Mouse (Mus musculus): ENCODE data around the gene Cox6b1.
A peak's percentile ranks its signal among the peaks of the same experiment; 100 is the strongest.

Gene Cox6b1

GRCm38 (mm10) chr7:30625530-30626384 is at the start of gene Cox6b1:
Gene Cox6b1 (minus strand): TSS chr7:30626151.
- DNase-seq: peak; percentile 89 to 90

GRCm38 (mm10) chr7:30671480-30671879 is 45.5 kb upstream of the Cox6b1 start, which contains the start of gene Pmis2:
Gene Pmis2 (minus strand): TSS chr7:30671605.
- DNase-seq: no peak

- DNase-seq: peak in 1 of 2 experiments; percentile 8
Measured at GRCm38 (mm10) chr7:30669229-30669628, 43.3 kb upstream of the Cox6b1 start.

GRCm38 (mm10) chr7:30665321-30665720 is 39.4 kb upstream of the Cox6b1 start:
- DNase-seq: peak in 1 of 2 experiments; percentile 3

- peak; percentile 82 to 90 for DNase-seq
Measured at GRCm38 (mm10) chr7:30664529-30665200, 38.7 kb upstream of the Cox6b1 start, which contains the start of gene Haus5. Gene Haus5 (minus strand): TSS chr7:30664994.

- DNase-seq: peak; percentile 99
Measured at GRCm38 (mm10) chr7:30649591-30650540, 23.9 kb upstream of the Cox6b1 start, which contains the start of gene Rbm42. Gene Rbm42 (minus strand): TSS chr7:30650317.

GRCm38 (mm10) chr7:30639083-30639482 is 13.1 kb upstream of the Cox6b1 start:
- no peak for DNase-seq

GRCm38 (mm10) chr7:30636395-30636794 is 10.4 kb upstream of the Cox6b1 start:
- DNase-seq: no peak

GRCm38 (mm10) chr7:30635752-30636151 is 9.8 kb upstream of the Cox6b1 start, which contains the start of gene Etv2:
Gene Etv2 (minus strand): TSS chr7:30635852.
- DNase-seq: no peak

GRCm38 (mm10) chr7:30634621-30635020 is 8.7 kb upstream of the Cox6b1 start:
- DNase-seq: peak in 1 of 2 experiments; percentile 45

GRCm38 (mm10) chr7:30633762-30634412 is 7.9 kb upstream of the Cox6b1 start:
- DNase-seq: no peak

GRCm38 (mm10) chr7:30629013-30629412 is 3.1 kb upstream of the Cox6b1 start:
- no peak for DNase-seq

GRCm38 (mm10) chr7:30626647-30627046 is 696 bp upstream of the Cox6b1 start:
- DNase-seq: no peak

GRCm38 (mm10) chr7:30619202-30619601 is 6.7 kb downstream of the Cox6b1 start:
- peak in 1 of 2 experiments; percentile 48 for DNase-seq

- no peak for DNase-seq
Measured at GRCm38 (mm10) chr7:30618658-30619057, 7.3 kb downstream of the Cox6b1 start.

- no peak for DNase-seq
Measured at GRCm38 (mm10) chr7:30615049-30615760, 10.7 kb downstream of the Cox6b1 start.

- no peak for DNase-seq
Measured at GRCm38 (mm10) chr7:30614454-30614853, 11.5 kb downstream of the Cox6b1 start.

- peak; percentile 54 to 77 for DNase-seq
Measured at GRCm38 (mm10) chr7:30613529-30614112, 12.3 kb downstream of the Cox6b1 start.

- no peak for DNase-seq
Measured at GRCm38 (mm10) chr7:30612654-30613402, 13.1 kb downstream of the Cox6b1 start, which contains the start of gene Upk1a. Gene Upk1a (minus strand): TSS chr7:30612847.

GRCm38 (mm10) chr7:30610043-30610442 is 15.9 kb downstream of the Cox6b1 start:
- DNase-seq: no peak
